Mouse (Mus musculus): ENCODE measurements around the gene Lin7c. TPM values are rescaled to one million over a fixed set of nuclear protein-coding genes. Genes with fewer than 3 reads are reported as not detected.
A peak's percentile ranks its signal among the peaks of the same experiment; 100 is the strongest.
"Not testable (repeated sequence)": the region's sequence is repeated elsewhere in the genome, so short reads cannot be mapped to it uniquely, and the experiment has no call there.

The Lin7c gene
- 100 to 1,000 TPM in 2 of 4 experiments, 10 to 100 TPM in 2; 96.1 to 116 (median 102) TPM for total RNA-seq (2022)

DNA sequence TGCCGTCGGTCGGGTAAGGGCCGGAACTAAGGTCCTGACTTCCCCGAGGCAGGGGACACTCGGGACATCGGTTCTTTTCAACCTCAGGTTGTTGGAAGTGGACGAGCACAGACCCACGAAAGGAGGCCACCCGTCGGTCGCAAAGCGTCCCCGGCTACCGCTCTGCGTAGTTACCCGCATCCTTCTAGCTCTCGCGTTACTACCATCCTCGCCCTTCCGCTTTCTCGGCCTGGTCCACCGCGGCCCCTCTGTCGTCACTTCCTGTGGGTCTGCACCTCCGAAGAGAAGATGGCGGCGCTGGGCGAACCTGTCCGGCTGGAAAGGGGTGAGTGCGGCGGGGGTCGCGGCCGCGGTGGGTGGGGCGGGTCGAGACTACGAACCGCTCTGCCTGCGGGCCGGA, at the start of gene Lin7c:
Gene Lin7c (plus strand): TSS at position 257 of the 400 bp plus-strand sequence.
- peak; percentile 91 to 93 for DNase-seq (ENCODE audit: low spot score in 2 of 2)

DNA sequence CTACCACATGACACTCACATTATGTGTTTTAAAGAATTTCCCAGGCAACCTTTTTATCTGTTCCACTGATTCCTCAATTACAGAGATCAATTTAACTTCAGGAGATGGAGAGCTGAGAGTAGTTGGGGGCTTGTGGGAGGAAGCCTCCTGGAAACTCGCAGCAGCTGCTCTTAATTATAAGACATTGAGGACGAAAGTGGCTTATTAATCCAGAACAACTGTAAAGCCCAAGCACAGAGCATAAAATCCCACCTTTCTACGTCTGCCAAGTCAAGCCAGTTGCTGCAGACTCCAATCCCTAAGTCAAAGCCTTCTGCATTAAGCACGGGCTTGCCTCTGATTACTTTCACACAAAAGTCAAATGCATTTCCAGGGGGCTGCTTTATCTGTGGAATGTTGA, 44.3 kb upstream of the Lin7c start:
- no peak for DNase-seq (ENCODE audit: low spot score in 2 of 2)

DNA sequence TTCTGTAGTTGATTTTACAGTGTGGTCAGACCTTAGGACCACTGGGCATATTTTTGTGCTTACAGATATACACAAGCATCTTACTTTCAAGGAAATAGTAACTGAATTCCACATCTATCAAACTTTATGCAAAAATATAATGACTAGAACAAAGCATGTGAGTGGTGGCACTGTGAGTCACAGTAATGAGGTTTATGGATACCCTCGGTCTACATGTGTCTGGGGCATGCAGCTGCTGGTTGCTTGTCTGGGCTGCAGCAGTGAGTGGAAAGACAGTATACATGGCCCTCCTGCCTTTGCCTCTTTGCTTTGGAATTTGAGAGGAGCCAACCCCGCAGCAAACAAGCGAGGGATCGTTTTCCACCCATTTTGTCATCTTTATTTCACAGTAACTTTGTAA, 42.3 kb upstream of the Lin7c start:
- DNase-seq (ENCODE audit: low spot score in 2 of 2): no peak

DNA sequence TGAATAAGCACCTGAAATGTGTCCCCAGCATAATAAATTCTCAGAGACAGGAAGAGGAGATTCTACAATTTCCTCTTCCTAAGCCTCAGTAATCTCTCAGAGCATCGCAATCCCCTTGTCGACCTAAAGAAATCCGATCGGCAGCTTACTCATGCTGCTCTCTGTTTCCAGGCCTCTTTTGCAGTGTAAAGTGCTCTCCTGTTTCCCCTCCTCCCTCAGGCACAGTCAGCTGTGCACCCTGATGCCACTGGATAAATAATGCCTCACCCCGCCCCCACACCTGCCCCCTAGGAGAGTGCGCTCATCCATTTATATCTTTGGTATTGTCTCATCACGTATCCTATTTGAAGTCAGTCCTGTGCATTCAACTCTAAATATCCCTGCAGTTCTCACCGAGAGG, 41.9 kb upstream of the Lin7c start:
- no peak for DNase-seq (ENCODE audit: low spot score in 2 of 2)

DNA sequence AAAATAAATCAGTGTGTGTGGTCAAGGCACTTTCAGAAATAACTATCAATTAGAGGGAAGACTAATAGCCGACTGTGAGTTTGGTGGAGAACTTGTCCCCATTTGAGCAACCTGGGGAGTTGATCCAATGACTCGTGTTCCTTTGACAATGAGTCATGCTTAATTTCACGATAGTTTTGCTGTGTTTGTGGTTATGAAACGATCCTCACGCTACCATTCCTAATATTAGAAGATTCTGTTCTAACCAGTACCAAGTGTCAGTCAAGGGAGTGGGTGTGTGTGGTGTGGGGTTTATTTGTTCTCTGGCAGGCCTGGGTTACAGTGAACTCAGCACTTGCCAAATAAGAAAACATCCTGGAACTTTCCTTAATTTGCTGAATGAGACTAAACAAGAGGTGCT, 35.1 kb upstream of the Lin7c start:
- no peak for DNase-seq (ENCODE audit: low spot score in 2 of 2)

DNA sequence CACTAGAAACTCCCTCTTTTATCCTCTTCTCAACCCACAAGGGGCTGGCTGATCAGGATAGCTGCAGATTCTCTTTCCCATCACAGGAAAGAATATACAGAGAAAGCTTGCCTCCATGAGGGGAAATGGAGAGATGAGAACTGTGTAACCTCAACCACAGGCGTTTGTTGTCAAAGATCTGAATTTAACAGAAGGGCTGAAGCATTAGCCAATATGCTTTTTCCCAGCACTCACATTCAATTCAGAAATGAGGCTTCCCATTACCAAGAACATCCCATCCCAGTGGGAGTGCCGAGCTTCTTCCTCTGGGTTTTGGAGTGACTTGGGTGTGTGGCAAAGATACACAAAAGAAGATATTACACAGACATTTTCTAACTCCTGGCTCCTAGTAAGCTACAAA, 31.0 kb upstream of the Lin7c start:
- peak in 1 of 2 experiments; percentile 5 for DNase-seq (ENCODE audit: low spot score in 2 of 2)

DNA sequence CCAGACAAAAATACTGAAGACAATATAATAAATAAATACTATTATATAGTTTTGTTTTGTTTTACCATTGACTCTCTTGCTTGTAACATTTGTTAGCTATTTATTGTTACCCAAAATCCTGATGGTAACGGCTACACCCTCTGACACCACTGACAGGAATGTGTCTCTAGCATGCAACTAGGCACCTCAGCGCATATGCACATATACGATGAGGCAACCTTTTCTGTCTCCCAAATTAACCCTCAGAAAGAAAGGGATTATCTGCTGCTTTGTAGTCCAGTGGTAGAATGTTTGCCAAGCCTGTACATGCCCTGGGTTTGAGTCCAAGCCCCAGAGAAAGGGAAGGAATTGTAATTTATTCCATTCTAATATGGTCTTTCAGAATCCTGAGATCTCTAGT, 29.8 kb upstream of the Lin7c start:
- DNase-seq (ENCODE audit: low spot score in 2 of 2): no peak

DNA sequence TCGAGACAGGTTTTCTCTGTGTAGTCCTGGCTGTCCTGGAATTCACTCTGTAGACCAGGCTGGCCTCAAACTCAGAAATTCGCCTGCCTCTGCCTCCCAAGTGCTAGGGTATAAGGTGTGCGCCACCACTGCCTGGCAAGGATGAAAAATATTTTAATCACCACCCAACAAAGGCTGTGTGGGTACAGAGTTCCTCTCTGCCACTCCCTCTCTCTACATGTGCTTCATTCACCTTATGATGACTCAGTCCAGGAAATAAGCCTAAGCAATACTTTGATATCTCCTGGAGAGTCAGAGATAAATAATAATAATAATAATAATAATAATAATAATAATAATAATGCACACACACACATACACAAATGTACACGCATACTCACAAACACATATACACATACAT, 11.2 kb upstream of the Lin7c start:
- not testable (repeated sequence) for DNase-seq (ENCODE audit: low spot score in 2 of 2)

DNA sequence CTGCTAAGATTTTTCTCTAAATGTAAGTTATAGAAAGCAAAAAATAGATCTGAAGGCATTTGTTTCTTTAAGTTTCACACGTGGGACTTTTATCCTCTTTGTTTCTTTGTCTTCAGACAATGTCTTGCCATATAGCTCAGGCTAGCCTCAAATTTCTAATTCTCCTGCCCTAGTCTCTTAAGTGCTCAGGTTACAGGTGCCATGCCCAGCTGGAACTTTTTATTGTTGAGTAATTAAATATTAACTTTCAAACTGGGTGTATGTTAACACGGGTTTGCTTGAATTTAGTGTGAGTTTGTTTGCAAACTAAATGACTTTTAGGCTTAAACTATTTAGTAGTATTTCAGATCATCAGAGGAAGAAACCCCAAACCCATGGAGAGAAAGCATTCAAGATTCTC, 9.5 kb upstream of the Lin7c start:
- DNase-seq (ENCODE audit: low spot score in 2 of 2): no peak

DNA sequence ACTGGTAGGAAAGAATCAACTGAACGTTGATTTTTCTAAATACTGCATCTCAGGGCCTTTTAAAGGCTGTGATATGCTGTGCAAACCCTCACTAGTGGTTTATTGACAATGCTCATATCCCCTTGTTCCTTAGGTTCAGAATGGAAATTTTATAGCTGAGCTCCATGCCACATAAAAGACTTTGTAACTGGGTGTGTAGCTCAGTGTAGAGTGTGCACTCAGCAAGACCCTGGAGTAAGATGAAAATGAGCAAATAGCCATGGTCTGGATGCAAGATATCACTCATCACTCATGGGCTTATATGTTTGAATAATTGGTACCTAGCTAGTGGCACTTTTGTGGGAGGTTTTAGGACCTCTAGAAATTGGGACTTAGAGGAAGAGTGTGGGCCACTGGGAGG, 9.0 kb upstream of the Lin7c start:
- no peak for DNase-seq (ENCODE audit: low spot score in 2 of 2)

DNA sequence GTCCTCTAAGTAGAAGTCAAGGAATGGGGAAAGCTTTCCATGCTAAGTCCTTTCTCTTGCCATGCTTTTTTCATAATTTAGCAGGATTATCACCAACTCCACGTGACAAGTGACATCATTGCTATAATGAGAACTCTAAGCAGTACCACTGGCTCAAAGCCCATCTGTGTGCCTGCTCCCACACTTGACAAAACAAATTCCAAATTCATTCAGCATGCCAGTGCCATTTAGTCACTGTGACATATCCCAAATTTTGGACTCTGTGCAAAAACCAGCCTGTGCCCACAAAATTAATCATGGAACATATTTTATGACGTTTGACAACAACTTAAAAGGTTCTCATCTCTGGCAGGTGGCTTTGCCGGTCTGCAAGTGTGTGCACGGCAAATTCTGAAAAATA, 6.5 kb upstream of the Lin7c start:
- DNase-seq (ENCODE audit: low spot score in 2 of 2): peak; percentile 53 to 61

DNA sequence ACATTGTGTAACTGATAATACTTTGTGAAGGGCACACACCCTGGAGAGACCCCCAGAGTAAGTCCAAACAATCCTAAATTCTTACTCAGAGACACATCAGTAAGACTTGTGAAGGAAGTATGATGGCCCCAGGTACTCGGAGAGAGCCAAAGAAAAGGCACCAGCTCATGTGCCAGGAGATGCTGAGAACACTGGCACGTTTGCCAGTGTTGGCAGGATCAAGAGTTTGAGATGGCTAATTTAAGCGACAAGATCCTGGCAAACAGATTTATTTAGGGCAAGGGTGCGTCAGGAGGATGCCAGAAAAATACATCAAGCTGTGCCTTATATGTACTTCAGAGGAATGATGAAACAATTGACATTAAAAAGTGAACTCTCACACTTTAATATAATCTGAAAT, 6.1 kb upstream of the Lin7c start:
- no peak for DNase-seq (ENCODE audit: low spot score in 2 of 2)

DNA sequence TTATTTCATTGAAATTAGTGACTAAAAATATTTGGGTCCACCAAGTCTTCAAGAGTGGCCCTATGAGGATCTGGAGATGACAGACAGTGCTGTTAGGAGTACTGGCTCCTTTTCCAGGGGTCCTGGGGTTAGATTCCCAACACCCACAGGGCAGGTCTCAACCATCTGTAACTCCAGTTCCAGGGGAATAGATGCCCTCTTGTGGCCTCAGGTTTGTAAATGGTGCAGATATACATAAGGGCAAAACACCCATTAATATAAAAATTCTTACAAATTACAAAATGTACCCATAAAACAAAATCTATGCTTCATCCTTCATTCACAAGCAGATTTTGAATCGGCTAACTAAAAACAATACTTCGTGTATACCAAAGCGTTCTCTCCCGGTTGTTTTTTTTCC, 585 bp upstream of the Lin7c start:
- DNase-seq (ENCODE audit: low spot score in 2 of 2): no peak

DNA sequence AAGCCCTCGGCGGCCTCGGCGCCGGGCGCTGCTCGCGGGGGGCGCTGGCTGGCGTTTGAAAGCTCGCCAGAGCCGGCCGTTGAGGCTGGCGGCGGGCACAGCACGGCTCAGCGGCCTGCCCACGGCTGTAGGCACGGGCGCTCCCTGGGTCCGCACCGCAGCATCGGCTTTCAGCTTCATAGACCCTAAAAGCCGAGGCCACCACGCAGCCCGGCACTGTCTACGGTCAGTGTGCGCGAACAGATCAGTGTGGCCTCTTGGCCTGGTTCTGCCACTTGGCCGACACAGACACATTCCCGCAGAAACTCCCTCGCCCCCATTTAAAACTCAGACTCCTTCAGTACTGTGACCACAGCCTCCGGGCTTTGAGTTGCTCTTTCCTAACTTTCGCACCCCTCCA, 378 bp downstream of the Lin7c start:
- DNase-seq (ENCODE audit: low spot score in 2 of 2): peak in 1 of 2 experiments; percentile 35

DNA sequence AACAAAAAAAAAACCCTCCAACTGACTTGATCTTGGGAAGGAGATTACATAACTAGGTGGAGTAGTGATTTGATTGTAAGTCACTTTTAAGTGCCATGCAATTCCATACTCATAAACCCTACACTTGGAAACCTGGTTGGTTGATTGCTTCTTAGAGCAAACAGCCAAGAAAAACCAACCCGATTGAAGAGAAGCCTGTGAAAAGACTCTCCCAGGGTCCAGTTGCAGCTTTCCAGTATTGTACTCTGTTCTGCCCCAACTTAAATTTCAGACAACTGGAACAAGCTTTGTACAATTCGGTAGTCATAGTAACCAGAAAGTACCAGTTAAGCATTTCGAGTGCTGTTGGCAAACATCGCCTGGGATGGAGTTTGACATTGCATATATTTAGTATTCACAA, 818 bp downstream of the Lin7c start:
- DNase-seq (ENCODE audit: low spot score in 2 of 2): no peak

DNA sequence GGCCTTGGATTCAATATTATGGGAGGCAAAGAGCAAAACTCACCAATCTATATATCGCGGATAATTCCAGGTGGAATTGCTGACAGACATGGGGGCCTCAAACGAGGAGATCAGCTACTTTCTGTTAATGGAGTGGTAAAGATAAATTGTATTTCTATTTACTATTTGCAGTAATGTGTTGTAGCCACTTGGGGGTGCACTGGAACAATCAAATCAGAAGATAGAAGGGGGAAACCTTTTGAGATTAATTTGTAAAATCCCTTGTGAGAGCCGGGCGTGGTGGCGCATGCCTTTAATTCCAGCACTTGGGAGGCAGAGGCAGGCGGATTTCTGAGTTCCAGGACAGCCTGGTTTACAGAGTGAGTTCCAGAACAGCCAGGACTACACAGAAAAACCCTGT, 5.7 kb downstream of the Lin7c start:
- DNase-seq (ENCODE audit: low spot score in 2 of 2): no peak

DNA sequence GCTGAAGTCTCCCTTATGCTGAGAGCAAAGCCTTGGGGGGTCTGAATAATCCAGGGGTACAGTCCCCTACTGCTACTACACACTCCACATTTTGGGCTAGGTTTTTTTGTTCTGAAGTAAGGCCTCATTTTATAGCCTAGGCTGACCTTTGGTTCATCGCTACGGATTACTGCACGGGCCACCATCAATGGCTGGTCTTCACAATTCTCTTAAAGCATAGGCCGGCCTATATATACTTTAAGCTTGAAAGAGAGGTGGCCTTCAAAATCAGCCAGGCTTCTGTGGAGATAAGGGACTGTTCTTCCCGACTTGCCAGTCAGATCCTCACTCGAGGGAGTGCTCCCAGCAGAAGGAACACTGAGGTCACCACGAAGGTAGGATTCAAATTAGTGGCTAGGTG, 12.2 kb downstream of the Lin7c start:
- no peak for DNase-seq (ENCODE audit: low spot score in 2 of 2)

DNA sequence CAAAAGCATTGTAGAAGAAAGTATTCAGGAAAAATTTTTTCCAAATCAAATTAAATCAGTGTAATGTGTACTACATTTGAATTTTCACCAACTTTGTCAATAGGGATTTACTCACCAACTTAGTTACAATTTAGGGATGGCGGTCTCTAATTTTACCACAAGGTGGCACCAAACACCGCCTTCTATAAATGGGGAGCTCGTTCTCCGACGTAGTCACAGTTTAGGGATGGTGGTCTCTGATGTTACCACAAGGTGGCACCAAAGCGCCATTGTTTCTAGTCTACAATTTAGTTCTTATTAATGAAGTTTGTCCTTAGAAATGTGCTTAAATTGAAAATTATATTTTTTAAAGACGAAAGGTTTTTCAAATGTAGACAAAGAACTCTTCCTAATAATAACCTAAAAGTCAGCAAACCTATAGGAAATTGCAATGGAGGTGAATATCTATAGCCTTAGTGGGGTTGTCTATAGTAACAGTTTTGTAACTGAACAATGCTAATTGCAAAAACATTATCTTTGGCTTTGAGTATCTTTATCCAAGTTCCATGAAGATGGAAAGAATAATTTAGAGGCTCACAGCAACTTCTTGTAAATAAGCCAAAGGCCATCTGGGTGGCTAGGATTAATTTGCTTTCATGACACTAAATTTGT, 13.6 kb downstream of the Lin7c start:
- peak; percentile 88 to 95 for DNase-seq (ENCODE audit: low spot score in 2 of 2)

DNA sequence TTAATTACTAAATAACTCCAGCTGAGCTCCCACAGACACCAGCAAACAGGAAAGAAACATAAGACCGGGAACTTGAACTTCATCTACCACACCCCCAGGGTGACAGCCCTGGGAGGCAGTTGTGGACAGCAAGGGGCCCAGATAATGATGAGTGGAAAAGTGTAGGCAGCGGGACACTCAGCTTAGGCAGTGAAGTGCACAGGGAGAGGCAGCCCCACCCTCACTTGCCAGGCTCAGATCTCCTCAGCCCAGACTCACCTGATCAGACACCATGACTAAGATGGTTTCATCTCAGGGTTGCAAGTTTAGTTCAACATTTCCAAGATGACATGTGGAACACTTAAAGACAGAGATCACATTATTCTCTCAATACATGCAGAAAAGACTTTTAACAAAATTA, 18.5 kb downstream of the Lin7c start:
- DNase-seq (ENCODE audit: low spot score in 2 of 2): no peak

DNA sequence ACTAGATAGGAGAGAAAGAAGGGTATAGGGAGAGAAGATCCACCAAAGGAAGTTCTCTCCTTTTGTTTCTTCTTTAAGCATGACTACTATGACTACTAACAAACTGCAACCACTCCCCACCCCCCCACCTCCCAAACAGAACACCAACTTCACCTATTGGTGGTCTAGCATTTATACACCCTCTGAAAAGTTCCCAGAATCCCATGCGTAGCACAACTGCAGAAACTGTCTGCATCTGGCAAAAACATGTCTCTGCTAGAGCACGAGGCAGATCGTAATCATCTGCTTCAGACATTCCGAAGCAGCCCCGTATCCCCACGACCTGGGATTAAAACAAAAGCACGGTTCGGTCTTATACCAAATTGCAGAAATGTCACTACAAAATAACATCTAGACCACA, 21.6 kb downstream of the Lin7c start:
- DNase-seq (ENCODE audit: low spot score in 2 of 2): no peak

DNA sequence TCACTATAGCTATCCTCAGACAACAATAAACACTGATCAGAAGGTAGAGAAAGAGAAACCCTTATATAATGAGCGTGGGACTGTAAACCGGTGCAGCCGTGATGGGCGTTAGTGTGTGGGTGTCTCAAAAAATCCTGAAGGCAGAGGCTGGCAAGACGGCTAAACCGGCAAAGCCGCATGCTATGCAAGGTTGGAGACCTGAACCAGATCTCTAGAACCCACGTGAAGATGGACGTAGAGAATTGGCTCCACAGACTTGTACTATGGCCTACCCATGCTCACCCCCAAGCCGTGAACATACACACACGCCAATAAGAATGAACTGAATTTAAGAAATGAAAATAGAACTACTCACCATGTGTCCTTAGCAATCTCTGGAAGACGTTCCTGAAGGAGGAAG, 22.1 kb downstream of the Lin7c start:
- DNase-seq (ENCODE audit: low spot score in 2 of 2): no peak

DNA sequence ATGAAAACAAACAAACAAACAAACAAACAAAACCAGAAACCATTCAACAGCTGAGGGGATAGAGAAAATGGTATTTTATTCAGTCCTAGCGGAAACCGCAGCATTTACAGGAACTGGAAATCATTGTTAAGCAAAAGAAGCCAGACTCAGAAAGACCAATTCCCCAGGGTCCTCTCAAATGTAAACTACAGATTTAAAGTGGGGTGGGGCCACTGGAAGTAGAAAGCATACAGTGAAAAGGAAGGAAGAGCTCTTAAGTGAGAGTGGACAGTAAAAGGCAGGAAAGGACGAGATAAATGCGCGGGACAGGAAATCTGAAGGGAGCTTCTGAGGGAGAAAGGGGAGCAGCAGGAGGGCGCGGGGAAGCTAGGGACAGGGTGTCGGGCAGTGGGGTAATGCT, 22.6 kb downstream of the Lin7c start:
- DNase-seq (ENCODE audit: low spot score in 2 of 2): no peak

DNA sequence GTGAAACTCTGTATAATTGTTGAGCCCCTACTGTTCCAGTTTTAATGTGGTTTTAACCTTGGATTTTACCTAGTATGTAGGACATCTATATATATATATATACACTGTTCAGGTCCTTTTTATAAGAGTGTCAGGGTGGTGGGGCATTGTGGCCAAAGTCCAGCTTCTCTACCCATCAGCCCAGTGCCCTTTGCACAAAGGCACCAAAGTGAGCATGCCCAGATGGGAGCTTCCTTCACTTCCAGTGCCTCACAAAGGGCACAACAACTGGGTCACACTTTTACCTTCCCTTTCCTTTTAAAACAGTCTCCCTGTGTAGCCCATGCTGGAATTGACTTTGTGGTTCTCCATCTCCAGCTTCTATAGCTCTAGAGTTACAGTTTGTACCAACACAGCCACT, 23.9 kb downstream of the Lin7c start:
- DNase-seq (ENCODE audit: low spot score in 2 of 2): no peak

Measured in layer of hippocampus, adult 8-10 months (tissue).